Mouse (Mus musculus): ENCODE measurements around the gene Pak2.

DNA sequence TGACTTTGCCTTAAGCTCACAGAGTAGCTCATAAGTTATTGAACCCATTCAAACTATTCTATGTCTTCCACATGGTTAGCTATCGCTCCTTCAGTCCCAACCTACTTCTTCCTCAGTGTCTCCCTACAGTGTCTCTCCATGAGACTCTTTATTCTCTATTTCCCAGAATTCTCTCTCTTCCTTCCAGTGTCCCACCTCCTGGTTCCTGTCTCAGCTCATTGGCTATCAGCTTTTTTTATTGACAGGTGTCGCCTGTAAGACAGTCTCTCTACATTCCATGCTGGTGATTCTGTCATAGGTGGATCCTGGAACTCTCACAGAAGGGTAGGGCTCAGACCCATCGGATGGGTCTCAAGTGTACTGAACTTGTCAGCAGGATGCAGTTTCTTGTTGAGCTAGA is 46.2 kb upstream of the Pak2 start:
- TF ChIP-seq EP300 (IDR thresholded peaks at IDR 0.05) (no peak), CTCF (IDR thresholded peaks at IDR 0.05) (no peak)

Measured in lung, postnatal 0 days (tissue).